In the genomic region with DNA sequence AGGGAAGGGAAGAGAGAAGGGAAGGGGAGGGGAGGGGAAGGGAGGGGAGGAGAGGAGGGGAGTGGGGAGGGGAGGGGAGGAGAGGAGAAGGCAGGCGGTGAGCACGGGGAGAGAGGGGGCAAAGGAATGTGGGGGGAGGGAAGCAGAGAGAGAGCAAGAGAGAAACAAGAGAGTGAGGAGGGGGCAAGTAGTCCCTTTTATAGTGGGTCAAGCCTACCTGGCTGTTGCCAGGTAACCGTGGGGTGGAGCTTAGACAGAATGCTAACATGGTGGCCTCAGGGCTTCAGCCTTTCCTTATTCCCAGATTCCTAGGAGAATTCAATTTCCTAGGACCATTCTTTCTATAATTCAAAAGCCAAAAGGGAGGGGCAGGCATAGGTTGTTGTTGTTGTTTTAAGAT, we compare ENCODE assay signal across 22 mouse cellular contexts.
"Had no signal": no experiment of that assay in that cellular context is flagged by ENCODE, and none has a peak within 500 bp of the region (broad histone marks: within the 10 kb centered on the region; RNA-seq: fewer than 3 reads in every experiment).

No protein-coding gene starts in this region.

- H3K4me2 ChIP-seq: heart, embryonic 12.5 days; hindbrain, embryonic 13.5 days; hindbrain, embryonic 15.5 days; limb, embryonic 12.5 days; liver, embryonic 11.5 days; liver, embryonic 13.5 days; liver, embryonic 15.5 days had no signal

- ATAC-seq: hindbrain, postnatal 0 days; intestine, embryonic 16.5 days had no signal

- H3K9me3 ChIP-seq: heart, embryonic 12.5 days; hindbrain, embryonic 10.5 days; hindbrain, embryonic 13.5 days; hindbrain, embryonic 15.5 days; limb, embryonic 10.5 days; limb, embryonic 12.5 days; liver, embryonic 13.5 days; liver, embryonic 15.5 days had no signal

- H3K9ac ChIP-seq: heart, embryonic 12.5 days; hindbrain, embryonic 13.5 days; hindbrain, embryonic 15.5 days; limb, embryonic 12.5 days; liver, embryonic 13.5 days; liver, embryonic 15.5 days had no signal

- H3K27me3 ChIP-seq: heart, embryonic 12.5 days; hindbrain, embryonic 13.5 days; hindbrain, embryonic 15.5 days; limb, embryonic 12.5 days had no signal

- H3K27ac ChIP-seq: hindbrain, embryonic 10.5 days; hindbrain, embryonic 13.5 days; hindbrain, postnatal 0 days; limb, embryonic 10.5 days; limb, embryonic 12.5 days; liver, embryonic 13.5 days; liver, embryonic 15.5 days had no signal

- H3K36me3 ChIP-seq: heart, embryonic 12.5 days; hindbrain, embryonic 10.5 days; hindbrain, embryonic 13.5 days; hindbrain, embryonic 15.5 days; limb, embryonic 10.5 days; limb, embryonic 12.5 days; liver, embryonic 13.5 days; liver, embryonic 15.5 days had no signal

- DNase-seq: gastrocnemius, postnatal 14 days; heart, adult 18-20 months; heart, postnatal 10 days; heart, postnatal 4 days; kidney, adult 18-20 months; kidney, adult 8-10 months; kidney, postnatal 10 days; kidney, postnatal 25 days; kidney, postnatal 4 days; liver; liver, embryonic 13.5 days had no signal

- H3K4me3 ChIP-seq: heart, embryonic 12.5 days; hindbrain, embryonic 10.5 days; hindbrain, embryonic 13.5 days; hindbrain, embryonic 15.5 days; layer of hippocampus, adult 2 months; limb, embryonic 10.5 days; limb, embryonic 12.5 days; liver, embryonic 13.5 days; liver, embryonic 15.5 days had no signal

- H3K4me1 ChIP-seq: limb, embryonic 12.5 days; liver, embryonic 13.5 days; liver, embryonic 15.5 days had no signal
